Mouse (Mus musculus): ENCODE measurements around the gene Kif1a.

The Kif1a gene

GRCm38 (mm10) chr1:93101571-93102061, at the start of gene Kif1a:
Gene Kif1a (minus strand): TSS chr1:93101951.
- peak; percentile 95 for DNase-seq

- no peak for DNase-seq
These were observed 49.3 kb upstream of the Kif1a start for GRCm38 (mm10) chr1:93150907-93151661.

GRCm38 (mm10) chr1:93144176-93144575, 42.4 kb upstream of the Kif1a start:
- no peak for DNase-seq

DNA sequence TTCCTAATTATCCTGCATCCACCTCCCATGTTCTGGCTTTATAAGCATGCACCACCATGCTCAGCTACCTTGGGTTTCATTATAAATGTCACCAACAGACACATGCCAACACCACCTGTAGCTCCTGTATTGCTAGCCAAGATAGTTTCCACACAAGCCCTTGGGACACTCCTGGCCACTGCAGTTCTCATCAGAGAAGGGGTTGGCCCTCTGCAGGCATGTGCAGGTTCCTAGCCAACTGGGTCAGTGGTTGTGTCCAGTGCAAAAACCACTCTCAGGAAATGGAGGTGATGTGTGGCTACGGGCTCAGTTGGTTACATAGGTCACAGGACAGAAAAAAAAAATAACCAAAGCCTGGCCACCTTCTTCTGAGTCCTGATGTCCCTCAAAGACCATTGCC, 41.1 kb upstream of the Kif1a start:
- no peak for DNase-seq

DNA sequence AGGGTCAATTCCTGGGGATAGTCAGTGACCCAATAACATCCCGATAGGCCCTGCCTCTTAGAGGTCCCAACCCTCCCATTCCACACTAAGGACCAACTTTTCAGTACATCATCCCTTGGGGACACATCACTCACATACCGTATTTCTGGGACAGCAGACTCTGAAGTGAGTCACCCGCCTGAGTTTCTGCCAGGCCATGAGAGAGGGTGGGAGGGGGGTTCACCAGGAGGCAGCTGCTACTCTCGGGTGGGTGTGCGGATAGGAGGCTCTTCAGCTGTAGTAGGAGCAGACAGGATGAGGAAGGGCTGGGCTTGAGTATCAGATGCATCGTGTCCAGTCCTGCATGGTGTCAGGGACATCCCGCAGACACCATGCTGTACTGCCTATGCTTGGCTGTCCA, 38.0 kb upstream of the Kif1a start:
- DNase-seq = no peak

DNA sequence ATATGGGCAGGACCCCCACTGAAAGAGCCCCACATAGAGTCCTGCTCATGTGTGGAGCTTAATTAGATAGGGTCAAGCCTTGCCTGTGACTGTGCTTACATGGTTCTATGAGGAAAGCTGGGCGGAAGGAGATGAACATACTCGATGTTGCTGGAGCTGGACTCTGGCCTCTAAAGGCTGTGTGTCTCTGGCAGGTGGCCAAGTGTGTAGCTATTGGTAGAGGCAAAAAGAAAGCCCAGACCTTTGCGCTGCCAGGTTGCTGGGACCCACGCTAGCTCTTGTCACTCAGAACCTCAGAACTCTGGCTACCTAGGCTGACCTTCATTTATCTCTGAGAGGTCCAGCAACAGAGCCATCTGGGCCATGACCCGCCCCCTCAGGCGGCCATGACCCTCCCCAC, 36.8 kb upstream of the Kif1a start:
- no peak for DNase-seq

- DNase-seq = no peak
These were observed 33.3 kb upstream of the Kif1a start, which contains the start of gene Agxt for GRCm38 (mm10) chr1:93135036-93135526. Gene Agxt (plus strand): TSS chr1:93135240.

- no peak for DNase-seq
These were observed 30.9 kb upstream of the Kif1a start for GRCm38 (mm10) chr1:93132676-93133075.

DNA sequence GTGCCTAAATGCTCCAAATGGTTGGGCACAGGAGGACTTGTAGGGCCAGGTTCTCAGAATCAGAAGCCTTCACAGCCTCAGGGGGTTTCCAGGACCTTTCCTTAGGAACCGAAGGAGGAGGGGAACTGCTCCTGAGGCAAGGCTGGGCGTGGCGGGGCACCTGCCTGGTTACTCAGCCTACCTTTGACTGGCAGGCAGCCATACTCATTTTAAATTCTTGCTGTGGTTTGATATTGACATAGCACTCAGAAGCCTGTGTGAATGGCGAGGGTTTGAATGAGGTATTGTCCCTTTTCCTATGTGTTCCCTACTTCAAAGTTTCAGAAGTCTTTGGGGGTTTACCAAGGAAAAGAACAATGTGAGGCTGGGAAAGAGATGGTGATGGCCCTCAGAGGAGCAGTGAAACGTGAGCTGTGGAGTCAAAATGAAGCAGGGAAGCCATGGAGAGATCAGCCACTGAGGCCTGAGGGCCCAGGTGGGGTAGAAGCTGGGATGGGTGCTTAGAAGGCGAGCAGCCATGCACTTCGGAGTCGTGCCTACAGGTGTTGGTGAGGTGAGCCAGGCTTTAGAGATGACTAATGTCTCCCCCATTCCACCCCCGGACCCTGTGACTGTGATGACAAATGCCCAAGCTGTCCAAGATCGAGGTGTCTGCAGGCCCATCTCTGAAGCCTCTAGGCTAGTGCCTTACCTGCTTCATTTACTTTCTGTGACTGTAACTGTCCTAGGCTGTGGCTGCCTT, 28.7 kb upstream of the Kif1a start:
- no peak for DNase-seq

- DNase-seq = peak; percentile 88
These were observed 27.1 kb upstream of the Kif1a start for GRCm38 (mm10) chr1:93128710-93129349.

GRCm38 (mm10) chr1:93128209-93128608, 26.5 kb upstream of the Kif1a start:
- DNase-seq = no peak

DNA sequence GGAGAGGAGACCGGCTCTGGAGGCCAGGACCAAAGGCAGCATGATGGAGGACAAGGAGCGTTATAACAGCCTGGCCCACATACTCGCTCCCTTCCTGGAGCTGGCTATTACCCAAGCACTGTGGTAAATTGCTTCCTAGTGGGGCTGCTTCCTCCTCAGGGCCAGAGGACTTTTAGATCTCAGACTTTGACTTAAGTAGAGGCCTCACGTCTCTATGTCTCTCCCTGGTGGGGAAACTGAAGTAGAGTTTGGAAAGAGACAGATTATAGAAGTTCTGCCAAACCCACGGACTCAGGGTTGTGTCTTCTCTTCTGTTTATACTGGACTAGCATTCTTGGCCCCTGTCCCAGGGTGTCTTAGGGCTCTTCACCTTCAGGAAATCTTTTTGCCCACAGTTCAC, 23.5 kb upstream of the Kif1a start:
- no peak for DNase-seq

DNA sequence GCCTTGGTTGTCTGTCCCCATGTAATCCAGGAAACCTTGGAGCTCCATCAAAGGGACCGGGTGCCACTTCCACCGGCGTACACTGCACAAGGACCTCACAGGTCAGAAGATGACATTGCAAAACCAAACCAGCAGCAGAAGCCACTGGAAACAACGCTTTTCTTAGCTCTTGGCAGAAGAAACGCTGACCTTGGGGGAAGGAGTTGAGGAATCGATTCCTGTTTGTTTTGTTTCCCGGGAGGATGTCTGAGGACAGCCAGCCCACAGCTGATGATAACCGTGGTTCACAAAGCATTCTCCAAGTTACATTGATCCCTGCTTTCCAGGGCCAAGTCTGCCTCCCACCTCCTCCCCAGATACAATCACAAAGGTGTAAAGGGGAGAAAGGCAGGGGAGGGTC, 22.3 kb upstream of the Kif1a start:
- no peak for DNase-seq

DNA sequence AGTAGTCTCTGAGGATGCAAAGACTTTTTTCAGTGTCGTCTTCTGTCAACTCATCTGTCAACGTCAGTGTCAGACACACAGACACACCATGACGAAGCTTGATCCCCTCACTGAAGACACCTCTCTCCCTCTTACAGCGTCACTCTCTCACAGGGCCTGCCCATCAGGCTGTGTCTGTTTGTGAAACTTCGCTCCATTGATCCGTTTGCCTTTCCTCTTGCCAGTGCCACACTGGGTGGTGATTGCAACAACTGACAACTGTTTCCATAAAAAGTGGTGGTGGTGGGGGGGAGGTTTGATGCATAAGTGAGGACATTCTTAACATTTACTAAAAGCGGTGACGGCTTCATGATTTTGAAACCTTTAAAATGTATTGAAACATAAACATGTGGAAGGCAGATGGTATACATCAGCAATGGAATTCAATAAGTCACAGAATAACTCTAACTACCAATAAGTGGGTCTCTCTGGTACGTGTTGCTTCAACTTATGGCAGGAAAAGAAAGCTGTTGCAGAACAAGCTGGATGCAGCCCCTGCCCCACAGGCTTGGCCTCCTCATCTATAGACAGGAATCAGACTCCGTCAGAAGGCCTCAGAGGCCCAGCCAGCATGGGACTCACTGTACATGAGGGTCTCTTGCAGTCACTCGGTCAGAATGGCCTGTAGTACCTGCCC, 21.6 kb upstream of the Kif1a start:
- DNase-seq = no peak

DNA sequence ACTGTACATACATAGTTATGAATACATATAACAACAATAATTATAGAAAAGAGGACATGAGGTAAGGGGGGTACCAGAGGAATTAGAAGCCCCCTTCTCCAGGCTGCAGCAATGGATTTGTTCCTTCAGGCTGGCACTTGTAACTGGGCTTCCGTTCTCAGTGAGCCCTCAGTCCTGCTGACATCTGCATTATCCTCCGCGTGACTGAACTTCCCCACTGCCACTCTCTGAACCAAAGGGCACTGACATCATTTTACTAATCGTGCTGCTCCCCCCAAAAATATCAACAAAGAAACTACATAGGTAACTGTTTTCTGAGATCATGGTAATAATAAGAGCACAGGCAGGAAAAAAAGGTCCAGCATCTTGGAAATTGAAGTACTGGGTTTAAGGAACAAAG, 17.1 kb upstream of the Kif1a start:
- DNase-seq = peak; percentile 62

GRCm38 (mm10) chr1:93115471-93115870, 13.7 kb upstream of the Kif1a start:
- DNase-seq = no peak

DNA sequence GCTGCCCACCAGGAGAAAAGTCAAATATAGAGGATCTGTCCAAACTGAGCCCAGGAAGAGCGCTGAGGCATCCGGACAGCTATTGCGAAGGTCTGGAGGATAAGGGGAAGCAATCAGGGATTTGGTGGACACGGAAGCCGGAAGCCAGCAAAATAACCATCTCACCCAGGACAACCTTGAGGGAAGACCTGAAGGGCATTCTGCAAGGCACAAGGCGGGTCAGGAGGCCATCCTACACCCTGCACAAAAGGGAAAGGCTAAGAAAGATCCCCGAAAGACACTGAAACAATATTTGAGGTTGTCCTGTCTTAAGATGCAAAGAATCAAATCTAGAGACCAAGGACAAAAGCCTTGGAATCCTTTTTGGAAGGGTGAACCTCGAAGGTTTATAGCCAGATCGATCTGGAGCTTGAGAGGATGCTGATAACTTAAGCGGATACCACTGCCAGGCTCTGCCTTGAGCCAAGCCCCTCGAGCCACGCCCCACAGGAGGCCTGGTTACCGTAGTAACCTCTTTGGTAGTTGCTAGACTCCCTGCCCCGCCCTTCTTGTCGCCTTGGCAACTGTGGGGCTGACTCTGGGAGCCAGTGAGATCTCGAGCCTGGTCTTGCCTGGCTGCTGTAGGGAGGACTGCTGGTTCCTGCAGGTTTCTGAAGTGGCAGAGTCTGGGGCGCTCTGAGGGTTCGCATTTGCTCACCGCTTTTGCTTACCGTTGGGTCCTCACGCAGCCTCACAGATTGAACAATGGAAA, 13.1 kb upstream of the Kif1a start:
- peak; percentile 97 for DNase-seq

DNA sequence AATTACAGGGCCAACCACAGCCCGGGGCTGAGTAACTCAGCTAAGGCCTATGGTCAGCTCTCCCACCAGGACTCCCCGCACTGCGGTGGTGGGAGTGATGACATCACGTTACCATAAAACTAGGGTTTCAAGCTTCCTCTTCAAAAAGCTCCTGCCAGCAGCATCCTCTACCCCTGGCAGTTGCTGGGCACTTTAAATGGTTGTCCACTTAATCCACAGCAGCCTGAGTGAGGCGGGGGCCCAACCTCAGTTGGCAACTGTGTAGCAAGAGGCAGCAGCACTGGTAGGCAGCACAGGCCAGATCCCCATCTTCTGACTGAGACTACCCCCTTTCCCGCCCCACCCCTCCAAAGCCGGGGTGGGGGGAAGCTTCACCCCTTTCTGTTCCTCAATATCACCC, 949 bp upstream of the Kif1a start:
- no peak for DNase-seq

GRCm38 (mm10) chr1:93100576-93101491, 917 bp downstream of the Kif1a start:
- peak; percentile 83 for DNase-seq

- DNase-seq = no peak
These were observed 1.5 kb downstream of the Kif1a start for GRCm38 (mm10) chr1:93100243-93100575.

DNA sequence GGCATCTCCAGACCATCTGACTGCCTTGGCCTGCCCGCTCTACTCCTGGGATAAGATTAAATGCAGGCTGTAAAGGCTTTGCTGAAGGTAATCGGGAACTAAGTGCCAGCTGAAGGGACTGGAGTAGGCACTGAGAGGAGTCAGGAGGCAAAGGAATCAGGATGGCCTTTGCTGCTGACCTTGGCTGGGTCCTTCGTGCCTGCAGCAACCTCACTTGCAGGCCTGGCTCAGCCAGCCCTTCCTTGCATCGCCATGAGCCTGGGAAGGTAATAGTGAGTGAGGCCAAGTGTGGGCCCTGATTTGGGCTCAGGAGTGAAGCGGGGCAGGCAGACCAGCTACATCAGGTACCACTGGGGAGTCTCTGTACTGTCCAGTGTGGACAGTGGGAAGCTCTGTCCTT, 2.8 kb downstream of the Kif1a start:
- no peak for DNase-seq

Data from retina, postnatal 1 day (tissue).